Mouse (Mus musculus) G1E (cell line): ENCODE measurements at regions not wholly inside any gene's neighbourhood (a gene's known extent, or its start where the extent isn't known, plus 50 kb on each side); places are given as distances from the start of the nearest gene placed in this dataset.

Experiments used
- CTCF ChIP-seq: IDR thresholded peaks from 2 replicates; pipeline ENCODE4 v1.5.1; 2012; ENCODE audit warnings: low read depth, low read length, inconsistent platforms, mixed read lengths
- POLR2AphosphoS5 ChIP-seq: IDR thresholded peaks from 2 replicates; pipeline ENCODE4 v1.6.1; 2012; ENCODE audit warnings: low read depth, low read length, inconsistent platforms; ENCODE audit not compliant: insufficient replicate concordance

DNA sequence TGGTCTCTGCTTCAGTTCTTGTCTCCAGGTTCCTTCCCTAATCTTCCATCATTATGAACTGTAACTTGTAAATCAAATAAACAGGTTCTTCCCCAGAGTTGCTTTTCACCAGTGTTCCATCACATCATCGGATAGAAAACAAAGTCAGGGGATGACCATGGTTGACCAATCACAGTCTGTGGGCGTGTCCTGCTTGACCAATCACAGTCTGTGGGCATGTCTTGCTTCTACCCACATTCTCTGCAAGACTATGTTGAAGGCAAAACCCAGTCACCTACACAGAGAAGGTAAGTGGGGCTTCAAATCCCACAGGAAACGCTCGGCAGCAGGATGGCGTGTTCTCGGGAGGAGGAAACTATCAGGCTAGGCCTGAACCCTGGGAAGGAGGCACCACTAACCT is 82.9 kb upstream of the Hs6st1 start:
- TF ChIP-seq CTCF (no peak), POLR2AphosphoS5 (no peak)
